Mouse (Mus musculus): ENCODE measurements around the gene Ndufaf2. TPM values are rescaled to one million over a fixed set of nuclear protein-coding genes. Genes with fewer than 3 reads are reported as not detected.

Gene Ndufaf2
- polyA plus RNA-seq, 1 experiment, result 7.1 TPM

- WGBS, result 67% methylated on average over 7 of the region's 7 CpGs
- no peak for DNase-seq (ENCODE audit: low read depth, low spot score)
These were observed 62.8 kb downstream of the Ndufaf2 start for GRCm38 (mm10) chr13:108095617-108096016.

DNA sequence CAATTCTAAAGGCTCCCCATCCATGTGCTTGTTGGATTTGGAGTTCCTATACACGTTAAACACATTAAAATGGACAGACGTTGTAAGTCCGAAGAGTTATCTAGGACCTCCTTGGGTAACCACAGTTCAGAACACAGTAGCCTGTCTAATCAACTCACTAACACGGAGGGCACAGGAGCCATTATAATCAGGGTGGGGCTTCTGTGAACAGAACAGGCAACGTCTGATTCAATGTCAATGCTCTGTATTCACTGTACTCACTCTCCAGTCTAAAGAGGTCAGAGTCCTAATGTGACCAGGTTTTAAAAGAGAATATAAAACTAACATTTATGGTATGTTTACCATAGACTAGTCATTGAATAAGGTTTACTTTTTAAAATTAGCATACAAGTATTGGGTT, 63.7 kb downstream of the Ndufaf2 start:
- 30% methylated on average over 5 of the region's 5 CpGs for WGBS
- peak; percentile 28 for DNase-seq (ENCODE audit: low read depth, low spot score)

DNA sequence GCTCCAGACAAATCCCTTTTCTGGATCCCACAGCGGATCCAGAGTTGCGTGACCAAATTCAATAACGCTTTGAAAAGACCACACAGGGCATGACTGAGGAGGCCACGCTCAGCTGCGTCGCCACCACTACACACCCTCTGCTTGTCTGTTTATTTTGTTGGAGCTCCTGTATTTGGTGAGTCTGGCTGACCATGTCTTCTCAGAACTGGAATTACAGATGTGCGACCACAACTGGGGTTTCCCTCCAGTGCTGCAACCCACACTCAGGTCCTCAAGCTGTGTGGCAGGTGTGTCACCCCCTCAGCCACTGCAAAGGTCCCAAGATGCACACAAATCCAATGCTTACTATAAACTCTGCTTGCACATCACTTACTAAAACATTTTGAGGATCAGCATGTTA, 66.1 kb downstream of the Ndufaf2 start:
- no peak for DNase-seq (ENCODE audit: low read depth, low spot score)
- 89% methylated on average over 7 of the region's 7 CpGs for WGBS

GRCm38 (mm10) chr13:108086724-108087123, 71.7 kb downstream of the Ndufaf2 start:
- no peak for DNase-seq (ENCODE audit: low read depth, low spot score)
- 82% methylated on average over 4 of the region's 4 CpGs for WGBS

GRCm38 (mm10) chr13:108086036-108086435, 72.4 kb downstream of the Ndufaf2 start:
- 81% methylated on average over 5 of the region's 5 CpGs for WGBS
- DNase-seq (ENCODE audit: low read depth, low spot score), result no peak

- DNase-seq (ENCODE audit: low read depth, low spot score), result no peak
- WGBS, result 92% methylated on average over 4 of the region's 4 CpGs
These were observed 74.3 kb downstream of the Ndufaf2 start for GRCm38 (mm10) chr13:108084086-108084485.

GRCm38 (mm10) chr13:108077901-108078300, 80.5 kb downstream of the Ndufaf2 start:
- 84% methylated on average over 4 of the region's 4 CpGs for WGBS
- no peak for DNase-seq (ENCODE audit: low read depth, low spot score)

DNA sequence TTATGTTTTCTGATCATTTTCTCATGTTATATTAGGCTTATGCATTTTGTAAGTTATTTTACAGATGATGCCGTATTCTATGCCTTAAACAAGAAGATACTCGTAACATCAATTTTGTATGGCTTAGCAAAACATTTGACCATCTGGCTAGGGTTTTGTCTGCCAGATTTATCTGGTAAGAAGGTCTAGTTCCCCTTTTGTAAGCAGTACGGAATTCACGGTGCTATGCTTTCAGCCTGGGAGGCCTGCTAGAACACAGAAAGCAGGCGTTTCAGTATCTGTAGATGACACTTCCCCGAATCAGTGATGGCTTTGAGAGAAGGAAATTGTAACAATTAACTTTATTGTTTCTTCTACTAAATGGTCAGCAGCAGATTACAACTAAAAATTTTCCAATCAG, 80.9 kb downstream of the Ndufaf2 start:
- 76% methylated on average over 6 of the region's 6 CpGs for WGBS
- DNase-seq (ENCODE audit: low read depth, low spot score), result no peak

DNA sequence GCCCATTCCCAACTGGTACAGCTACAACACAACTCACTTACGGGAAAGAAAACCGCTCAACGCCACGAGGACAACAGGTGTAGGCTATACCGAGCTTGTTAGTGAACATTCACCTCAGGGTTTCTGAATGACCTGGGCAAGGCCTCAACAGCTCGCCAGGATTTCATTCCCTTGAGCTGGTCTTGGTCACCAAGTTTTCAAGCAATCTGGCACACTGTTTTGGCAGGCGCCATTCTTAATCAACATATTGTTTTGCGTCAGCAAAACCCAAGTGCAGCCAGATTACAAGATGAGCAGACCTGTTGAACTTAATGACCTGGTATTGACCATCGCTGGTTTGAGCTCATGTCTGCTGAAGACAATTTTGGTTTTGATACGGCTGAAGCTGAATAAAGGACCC, 88.3 kb downstream of the Ndufaf2 start:
- WGBS, result 96% methylated on average over 10 of the region's 10 CpGs
- DNase-seq (ENCODE audit: low read depth, low spot score), result no peak

GRCm38 (mm10) chr13:108069151-108069550, 89.3 kb downstream of the Ndufaf2 start:
- DNase-seq (ENCODE audit: low read depth, low spot score), result no peak
- WGBS, result 79% methylated on average over 4 of the region's 4 CpGs

GRCm38 (mm10) chr13:108066021-108066420, 92.4 kb downstream of the Ndufaf2 start:
- 55% methylated on average over 2 of the region's 2 CpGs for WGBS
- DNase-seq (ENCODE audit: low read depth, low spot score), result no peak

- no peak for DNase-seq (ENCODE audit: low read depth, low spot score)
- 89% methylated on average over 6 of the region's 6 CpGs for WGBS
These were observed 94.1 kb downstream of the Ndufaf2 start for GRCm38 (mm10) chr13:108064331-108064730.

DNA sequence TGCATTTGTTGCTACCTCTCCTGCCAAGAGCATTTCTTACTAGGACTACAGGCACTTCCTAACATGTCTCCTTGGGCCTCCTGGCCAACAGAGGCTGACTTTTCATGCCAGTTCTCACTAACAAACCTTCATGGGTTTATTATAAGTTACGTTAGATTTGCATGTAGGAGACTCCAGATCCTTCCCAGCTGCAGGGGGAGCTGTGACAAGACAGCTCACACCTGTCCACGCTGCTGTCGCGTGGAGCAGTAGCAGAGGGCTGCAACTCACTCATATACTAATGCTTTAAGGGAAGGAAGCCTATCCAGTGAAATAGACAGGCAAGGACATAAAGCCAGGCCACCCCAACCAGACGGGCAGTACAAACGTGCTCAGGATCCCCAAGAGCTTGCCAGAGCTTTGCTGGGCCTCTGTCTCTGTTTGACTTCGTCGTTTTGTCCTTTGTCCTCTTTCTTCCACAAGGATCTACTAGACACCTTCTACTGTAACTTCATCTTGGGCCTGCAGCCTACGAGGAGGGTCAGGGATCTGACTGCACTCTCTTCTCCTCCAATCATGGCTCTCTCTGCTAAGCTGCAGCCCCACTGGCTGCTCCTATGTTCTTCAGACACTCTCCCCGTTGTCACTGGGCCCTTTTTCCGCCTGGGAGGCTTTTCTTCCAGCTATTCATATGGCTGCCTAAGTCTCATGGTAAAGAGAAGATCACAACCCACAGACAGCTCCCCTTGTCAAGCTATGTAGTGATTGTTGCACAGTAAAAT, 94.9 kb downstream of the Ndufaf2 start:
- no peak for DNase-seq (ENCODE audit: low read depth, low spot score)
- 82% methylated on average over 11 of the region's 11 CpGs for WGBS

- WGBS, result 78% methylated on average over 5 of the region's 5 CpGs
- no peak for DNase-seq (ENCODE audit: low read depth, low spot score)
These were observed 95.5 kb downstream of the Ndufaf2 start for GRCm38 (mm10) chr13:108062900-108063299.

DNA sequence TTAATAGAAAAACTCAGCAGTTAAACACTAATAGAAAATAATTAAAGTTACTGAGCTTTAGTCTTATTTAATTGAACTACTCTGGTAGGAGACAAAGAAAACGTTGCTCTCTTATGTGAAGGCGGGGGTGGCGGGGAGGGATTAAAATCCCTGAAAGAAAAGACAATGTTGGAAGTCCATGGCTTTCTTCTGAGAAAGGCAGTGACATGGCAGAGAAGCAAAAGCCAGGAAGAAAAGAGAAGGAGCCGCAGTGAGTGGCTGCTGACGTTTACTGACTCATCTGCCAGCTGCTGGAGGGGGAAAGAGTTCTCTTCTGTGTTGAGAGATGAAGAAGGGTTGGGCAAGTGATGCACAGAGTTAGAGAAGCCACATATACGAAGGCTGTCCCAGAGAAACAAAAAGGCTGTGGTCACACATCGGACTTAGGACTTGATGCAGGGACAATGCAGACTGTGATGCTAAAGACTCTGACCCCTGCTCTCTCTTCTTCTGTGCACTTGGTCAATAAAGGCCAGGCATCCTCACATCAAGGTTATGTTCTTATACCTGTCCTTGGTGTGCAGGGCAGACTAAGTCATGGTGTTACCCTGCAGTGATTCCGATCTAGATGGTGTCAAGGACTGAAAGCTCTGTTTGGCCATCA, 97.4 kb downstream of the Ndufaf2 start:
- DNase-seq (ENCODE audit: low read depth, low spot score), result no peak
- 80% methylated on average over 8 of the region's 8 CpGs for WGBS

DNA sequence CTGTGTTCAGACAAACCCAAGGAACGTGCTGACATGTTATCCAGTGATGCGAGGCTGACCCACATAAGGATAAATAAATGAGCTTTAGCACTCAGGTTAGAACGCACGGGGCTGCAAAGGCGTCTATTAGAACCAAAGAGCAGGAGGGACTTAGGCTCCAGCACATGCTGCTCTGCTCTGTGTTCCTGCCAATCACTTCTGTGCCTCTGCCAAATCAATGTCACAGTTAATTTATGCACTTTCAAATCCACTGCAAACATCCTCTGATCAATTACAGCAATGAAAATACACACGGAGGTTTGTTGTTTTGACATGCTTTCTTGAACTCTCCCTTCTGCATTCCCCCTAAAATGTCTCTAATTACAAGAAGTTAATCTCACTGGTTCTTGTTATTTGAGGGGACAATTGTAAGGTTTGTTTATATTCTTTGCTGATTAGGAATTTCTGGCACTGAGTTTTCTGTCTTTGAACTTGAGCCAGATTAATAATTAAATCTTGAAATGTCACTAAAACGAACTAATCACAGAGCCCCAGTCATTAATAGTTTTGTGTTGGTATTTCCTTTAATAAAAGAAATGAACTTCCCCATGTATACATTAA, 98.0 kb downstream of the Ndufaf2 start:
- DNase-seq (ENCODE audit: low read depth, low spot score), result no peak
- WGBS, result 69% methylated on average over 7 of the region's 7 CpGs

DNA sequence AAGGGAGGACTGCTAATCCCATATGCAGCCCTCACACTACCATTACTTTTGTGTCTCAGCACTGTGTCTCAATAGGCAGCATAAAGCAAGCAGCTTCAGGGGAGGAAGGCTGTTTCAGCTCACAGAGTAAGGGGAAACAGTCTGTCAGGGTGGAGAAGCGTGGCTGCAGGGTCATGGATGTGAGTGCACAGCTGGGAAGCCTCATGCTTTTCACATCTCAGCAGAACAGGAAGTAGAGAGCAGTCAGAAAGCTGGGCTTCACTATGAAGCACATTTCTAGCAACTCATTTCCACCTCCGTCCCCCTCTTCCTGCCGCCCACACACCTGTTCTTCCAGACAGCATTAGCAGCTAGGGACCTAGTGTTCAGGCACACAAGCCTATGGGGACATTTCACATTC, 101.5 kb downstream of the Ndufaf2 start:
- 72% methylated on average over 3 of the region's 3 CpGs for WGBS
- DNase-seq (ENCODE audit: low read depth, low spot score), result no peak

DNA sequence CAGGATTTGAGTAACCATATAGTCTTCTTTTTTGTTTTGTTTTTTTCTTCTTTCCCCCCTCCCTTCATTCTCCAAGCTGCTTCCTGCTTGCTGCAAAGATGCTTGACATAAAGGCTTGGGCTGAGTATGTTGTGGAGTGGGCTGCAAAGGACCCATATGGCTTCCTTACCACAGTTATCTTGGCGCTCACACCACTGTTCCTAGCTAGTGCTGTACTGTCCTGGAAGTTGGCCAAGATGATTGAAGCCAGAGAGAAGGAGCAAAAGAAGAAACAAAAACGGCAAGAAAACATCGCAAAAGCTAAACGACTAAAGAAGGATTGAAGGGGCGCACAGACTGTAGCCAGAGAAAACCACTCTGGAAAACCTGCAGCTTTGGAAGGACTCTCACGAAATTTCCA, 111.1 kb downstream of the Ndufaf2 start:
- no peak for DNase-seq (ENCODE audit: low read depth, low spot score)
- WGBS, result 52% methylated on average over 6 of the region's 6 CpGs

DNA sequence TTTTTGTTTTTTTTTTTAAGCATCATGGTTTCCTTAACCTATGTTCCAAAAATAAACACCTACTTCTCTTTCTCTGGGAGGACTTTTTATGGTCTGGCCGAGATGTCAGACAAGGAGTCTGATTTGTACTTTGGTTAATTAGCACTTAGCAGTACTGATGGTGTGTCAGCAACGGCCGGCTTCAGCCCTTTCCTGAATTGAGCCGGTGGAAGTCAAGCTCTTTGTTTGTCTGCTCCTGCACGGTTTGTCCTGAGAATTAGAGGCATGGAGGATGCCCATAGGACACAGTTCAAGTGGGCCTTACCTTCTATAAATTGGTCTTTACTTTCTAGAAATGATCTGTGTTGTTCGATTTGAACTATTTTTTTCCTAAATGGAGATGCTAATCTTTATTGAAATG, 111.5 kb downstream of the Ndufaf2 start:
- no peak for DNase-seq (ENCODE audit: low read depth, low spot score)
- WGBS, result 34% methylated on average over 6 of the region's 6 CpGs

GRCm38 (mm10) chr13:108046071-108046470, 112.4 kb downstream of the Ndufaf2 start:
- 37% methylated on average over 3 of the region's 3 CpGs for WGBS
- DNase-seq (ENCODE audit: low read depth, low spot score), result peak; percentile 72

GRCm38 (mm10) chr13:108045646-108046045, 112.8 kb downstream of the Ndufaf2 start:
- DNase-seq (ENCODE audit: low read depth, low spot score), result no peak
- WGBS, result 63% methylated on average over 3 of the region's 3 CpGs

All from large intestine, adult 2 months (tissue).